Mouse (Mus musculus): Measurements from ENCODE around the gene Galnt7. TPM values are rescaled to one million over a fixed set of nuclear protein-coding genes. Genes with fewer than 3 reads are reported as not detected.

Gene Galnt7
- total RNA-seq, 4 experiments from 2014 or later, result 10.1 to 12.0 (median 10.4) TPM

- no peak for DNase-seq (ENCODE audit: low spot score in 2 of 2)
Observed at GRCm38 (mm10) chr8:57628787-57629664, 23.8 kb downstream of the Galnt7 start.

- DNase-seq (ENCODE audit: low spot score in 2 of 2), result peak in 1 of 2 experiments; percentile 55
Observed at GRCm38 (mm10) chr8:57627946-57628786, 24.7 kb downstream of the Galnt7 start.

- DNase-seq (ENCODE audit: low spot score in 2 of 2), result no peak
Observed at GRCm38 (mm10) chr8:57623955-57624354, 28.9 kb downstream of the Galnt7 start.

GRCm38 (mm10) chr8:57623051-57623450, 29.8 kb downstream of the Galnt7 start:
- no peak for DNase-seq (ENCODE audit: low spot score in 2 of 2)

GRCm38 (mm10) chr8:57616965-57617364, 35.9 kb downstream of the Galnt7 start:
- DNase-seq (ENCODE audit: low spot score in 2 of 2), result no peak

- DNase-seq (ENCODE audit: low spot score in 2 of 2), result no peak
Observed at GRCm38 (mm10) chr8:57615016-57615657, 37.7 kb downstream of the Galnt7 start.

- DNase-seq (ENCODE audit: low spot score in 2 of 2), result no peak
Observed at GRCm38 (mm10) chr8:57611419-57611977, 41.3 kb downstream of the Galnt7 start.

- peak in 1 of 2 experiments; percentile 48 for DNase-seq (ENCODE audit: low spot score in 2 of 2)
Observed at GRCm38 (mm10) chr8:57610706-57611418, 42.0 kb downstream of the Galnt7 start.

GRCm38 (mm10) chr8:57602511-57602910, 50.3 kb downstream of the Galnt7 start:
- no peak for DNase-seq (ENCODE audit: low spot score in 2 of 2)

GRCm38 (mm10) chr8:57601987-57602418, 50.8 kb downstream of the Galnt7 start:
- no peak for DNase-seq (ENCODE audit: low spot score in 2 of 2)

- DNase-seq (ENCODE audit: low spot score in 2 of 2), result no peak
Observed at GRCm38 (mm10) chr8:57599813-57600555, 52.8 kb downstream of the Galnt7 start.

- no peak for DNase-seq (ENCODE audit: low spot score in 2 of 2)
Observed at GRCm38 (mm10) chr8:57595853-57596252, 57.0 kb downstream of the Galnt7 start.

- no peak for DNase-seq (ENCODE audit: low spot score in 2 of 2)
Observed at GRCm38 (mm10) chr8:57594175-57594885, 58.5 kb downstream of the Galnt7 start.

GRCm38 (mm10) chr8:57592604-57593003, 60.2 kb downstream of the Galnt7 start:
- DNase-seq (ENCODE audit: low spot score in 2 of 2), result no peak

- DNase-seq (ENCODE audit: low spot score in 2 of 2), result no peak
Observed at GRCm38 (mm10) chr8:57591681-57592080, 61.2 kb downstream of the Galnt7 start.

- DNase-seq (ENCODE audit: low spot score in 2 of 2), result no peak
Observed at GRCm38 (mm10) chr8:57590015-57590414, 62.8 kb downstream of the Galnt7 start.

GRCm38 (mm10) chr8:57589176-57589575, 63.7 kb downstream of the Galnt7 start:
- DNase-seq (ENCODE audit: low spot score in 2 of 2), result peak in 1 of 2 experiments; percentile 64

- DNase-seq (ENCODE audit: low spot score in 2 of 2), result no peak
Observed at GRCm38 (mm10) chr8:57588604-57589003, 64.2 kb downstream of the Galnt7 start.

GRCm38 (mm10) chr8:57586667-57587066, 66.2 kb downstream of the Galnt7 start:
- DNase-seq (ENCODE audit: low spot score in 2 of 2), result no peak
